Mouse (Mus musculus): ENCODE results near the gene Dnajc6.
A peak's percentile ranks its signal among the peaks of the same experiment; 100 is the strongest.

The Dnajc6 gene

DNA sequence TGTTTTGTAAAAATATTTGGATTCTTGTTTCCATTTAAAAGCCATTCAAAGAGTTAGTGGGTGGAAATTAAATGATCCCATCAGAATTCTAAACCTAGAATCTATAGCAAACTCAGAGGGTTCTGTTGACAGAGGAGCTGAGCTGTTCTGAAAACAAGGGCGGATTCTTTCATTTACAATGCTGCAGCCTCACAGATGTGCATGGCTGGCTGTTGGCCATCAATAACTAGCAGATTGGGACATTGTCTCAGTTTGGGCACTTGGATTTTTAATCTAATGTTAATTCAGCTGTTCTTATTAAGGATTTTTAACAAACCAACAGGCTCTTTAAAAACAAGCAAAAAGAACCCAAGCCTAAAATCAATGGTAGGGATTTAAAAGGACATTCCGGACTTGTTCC lies 75.7 kb downstream of the Dnajc6 start:
- DNase-seq, result no peak

GRCm38 (mm10) chr4:101575307-101575706 lies 78.9 kb downstream of the Dnajc6 start:
- no peak for DNase-seq

GRCm38 (mm10) chr4:101578720-101579119 lies 82.3 kb downstream of the Dnajc6 start:
- peak; percentile 31 for DNase-seq

DNA sequence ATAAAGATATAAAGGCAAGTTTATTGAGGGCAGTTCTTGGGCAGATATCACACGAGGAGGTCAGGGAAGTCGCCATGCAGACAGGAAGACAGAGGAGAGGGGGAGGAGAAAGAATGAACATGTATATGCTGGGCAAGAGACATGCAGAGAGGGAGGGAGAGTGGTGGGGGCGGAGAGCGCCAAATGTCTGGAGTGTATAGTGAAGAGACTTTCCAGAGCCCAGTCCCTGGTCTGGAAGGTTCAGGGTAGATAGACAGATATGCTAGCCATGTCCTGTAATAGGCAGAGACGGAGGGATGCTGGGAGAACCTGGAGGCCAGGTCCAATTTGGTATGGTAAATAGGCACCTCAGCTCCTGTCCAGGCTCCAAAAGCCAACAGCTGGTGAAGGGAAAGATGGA lies 83.1 kb downstream of the Dnajc6 start:
- DNase-seq, result no peak

- no peak for DNase-seq
Observed at GRCm38 (mm10) chr4:101581156-101581555, 84.7 kb downstream of the Dnajc6 start.

DNA sequence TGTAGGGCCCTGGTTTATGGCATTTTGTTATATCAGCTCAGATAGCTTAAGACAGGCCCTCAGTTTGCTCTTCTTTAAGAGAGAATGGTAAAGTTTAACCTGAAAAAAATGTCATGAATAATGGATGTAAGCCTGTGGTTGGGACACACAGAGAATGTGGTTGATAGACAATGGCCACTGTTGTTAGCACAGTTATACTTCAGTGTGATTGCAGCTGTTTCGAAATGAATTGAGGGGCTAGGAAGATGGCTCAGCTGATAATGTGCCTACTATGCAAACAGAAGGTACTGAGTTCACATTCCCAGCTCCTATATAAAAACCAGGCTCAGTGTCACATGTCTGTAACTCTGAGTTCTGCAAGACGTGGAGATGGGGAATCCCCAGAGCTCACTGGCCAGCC lies 86.4 kb downstream of the Dnajc6 start:
- no peak for DNase-seq

- no peak for DNase-seq
Observed at GRCm38 (mm10) chr4:101584524-101585454, 88.3 kb downstream of the Dnajc6 start.

DNA sequence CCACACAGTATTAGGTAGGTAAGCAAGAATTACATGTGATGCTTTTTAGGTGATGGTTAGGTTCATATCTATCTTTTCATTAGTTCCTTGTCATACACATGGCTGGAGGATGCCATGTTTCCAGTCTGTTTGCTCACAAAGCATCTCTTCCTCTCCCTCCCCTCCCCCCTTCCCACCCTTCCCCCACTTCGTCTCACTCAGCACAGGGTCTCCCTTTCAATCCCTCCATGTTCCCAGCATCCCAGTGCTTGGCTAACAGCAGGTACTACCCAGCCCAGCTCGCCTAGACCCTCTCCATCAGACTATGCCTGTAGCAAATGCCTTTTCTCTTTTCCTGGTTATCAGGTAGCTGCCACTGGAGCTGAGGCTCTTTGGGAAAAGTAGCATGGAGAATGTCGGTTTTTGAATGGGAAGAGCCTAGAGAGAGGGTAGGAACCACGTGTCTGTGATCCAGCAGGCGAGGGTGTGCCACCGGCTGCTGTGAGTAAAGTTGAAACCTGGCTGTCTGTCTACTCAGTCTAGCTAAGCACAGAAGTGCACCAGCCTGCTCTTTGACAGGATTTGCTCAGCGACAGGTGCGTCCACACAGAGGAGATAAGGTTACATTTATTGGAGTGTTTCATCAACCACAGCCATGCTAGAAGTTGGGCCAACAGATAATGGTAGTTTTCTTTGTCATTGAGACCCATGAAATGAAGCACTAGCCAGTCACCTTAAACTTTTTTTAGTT lies 89.2 kb downstream of the Dnajc6 start:
- DNase-seq, result no peak

DNA sequence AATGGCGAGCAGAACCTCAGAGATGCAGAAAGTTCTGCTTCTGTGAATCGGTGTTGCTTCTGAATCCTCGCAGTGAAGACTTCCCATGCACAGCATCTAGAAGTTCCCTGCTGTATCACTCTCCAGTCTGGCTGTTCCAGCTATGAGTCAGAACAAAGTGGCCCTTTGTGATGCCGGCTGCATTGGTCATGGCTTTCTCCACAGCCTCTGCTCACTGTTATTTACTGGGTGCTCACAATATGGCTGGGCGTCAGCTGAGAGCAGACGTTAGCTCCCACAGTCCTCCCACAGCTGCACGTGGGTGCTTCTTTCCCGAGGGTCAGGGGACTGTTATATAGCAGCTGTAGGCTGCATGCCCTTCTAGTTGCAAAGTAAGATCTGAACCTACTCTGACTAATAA lies 92.5 kb downstream of the Dnajc6 start:
- DNase-seq, result no peak

DNA sequence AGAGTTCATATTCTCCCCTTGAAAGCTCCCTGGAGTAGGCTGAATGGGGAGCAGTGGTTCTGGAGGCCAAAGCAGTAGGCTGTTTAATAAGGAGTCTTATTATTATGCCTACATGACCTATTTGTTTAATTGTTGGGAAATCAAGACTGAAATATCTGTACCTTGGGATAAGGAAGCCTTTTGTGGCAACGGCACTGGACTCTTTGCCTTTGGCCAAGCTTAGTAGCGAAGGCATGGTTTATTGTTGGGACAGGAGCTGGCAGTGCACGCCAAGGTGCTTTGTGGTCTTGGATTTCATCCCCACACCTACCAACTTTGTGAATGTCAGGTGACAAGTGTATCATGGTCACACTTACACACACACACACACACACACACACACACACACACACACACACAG lies 93.3 kb downstream of the Dnajc6 start:
- no peak for DNase-seq

DNA sequence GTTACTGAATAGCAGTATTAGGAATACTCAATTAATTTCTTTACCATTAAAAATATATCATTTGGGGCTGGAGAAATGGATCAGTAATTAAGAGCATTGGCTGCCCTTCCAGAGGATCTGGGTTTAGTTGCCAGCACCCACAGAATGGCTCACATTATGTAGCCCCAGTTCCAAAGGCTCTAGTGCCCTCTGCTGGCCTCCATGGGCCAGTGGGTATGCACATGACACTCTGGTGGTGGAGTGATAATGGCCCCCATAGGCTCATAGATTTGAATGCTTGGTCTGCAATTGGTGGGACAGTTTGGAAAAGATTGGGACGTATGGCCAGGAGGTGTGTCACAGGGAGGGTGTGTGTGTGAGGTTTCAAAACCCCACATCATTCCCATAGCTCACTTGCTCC lies 95.0 kb downstream of the Dnajc6 start:
- DNase-seq, result no peak

DNA sequence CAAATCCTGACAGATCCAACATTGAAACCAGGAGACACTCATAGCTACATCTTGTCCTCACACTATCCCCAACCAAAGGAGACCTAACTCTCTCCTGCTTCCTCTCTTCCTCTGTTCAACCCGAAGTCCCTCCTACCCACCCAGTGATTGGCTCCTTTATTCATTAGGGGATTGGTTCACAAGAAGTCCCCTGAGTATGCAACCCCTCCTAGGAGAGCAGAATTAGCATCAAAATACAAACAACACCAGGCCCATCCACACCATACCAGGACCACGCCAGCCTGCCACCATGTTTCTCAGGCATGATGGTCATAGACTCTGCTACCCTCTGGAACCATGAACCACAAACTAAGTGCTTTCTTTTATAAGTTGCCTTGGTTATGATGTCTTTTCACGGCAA lies 96.0 kb downstream of the Dnajc6 start:
- DNase-seq, result no peak

GRCm38 (mm10) chr4:101601758-101602157 lies 105.3 kb downstream of the Dnajc6 start:
- DNase-seq, result peak; percentile 9

- no peak for DNase-seq
Observed at GRCm38 (mm10) chr4:101603635-101604034, 107.2 kb downstream of the Dnajc6 start.

- no peak for DNase-seq
Observed at GRCm38 (mm10) chr4:101616520-101616919, 120.1 kb downstream of the Dnajc6 start.

- no peak for DNase-seq
Observed at GRCm38 (mm10) chr4:101617742-101618141, 121.3 kb downstream of the Dnajc6 start.

- DNase-seq, result no peak
Observed at GRCm38 (mm10) chr4:101620206-101620605, 123.8 kb downstream of the Dnajc6 start.

GRCm38 (mm10) chr4:101621241-101621640 lies 124.8 kb downstream of the Dnajc6 start:
- DNase-seq, result no peak

DNA sequence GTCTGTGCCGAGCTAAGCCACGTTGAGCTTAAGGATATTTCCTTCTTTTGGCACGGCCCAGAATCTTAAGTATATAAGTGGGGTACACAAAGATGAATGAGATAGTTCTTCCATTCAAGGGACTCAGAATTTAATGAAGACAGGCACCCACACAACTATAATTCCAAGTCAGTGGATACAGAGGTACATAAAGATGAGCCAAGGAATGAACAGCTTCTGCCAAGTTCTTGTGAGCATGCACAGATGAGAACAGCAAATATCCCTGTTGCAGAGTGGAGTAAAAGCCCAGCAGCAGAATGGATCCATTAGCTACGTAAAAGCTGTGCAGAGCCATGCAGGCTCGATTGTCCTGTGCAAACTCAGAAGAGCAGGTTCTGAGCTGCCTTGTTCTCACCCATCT lies 128.8 kb downstream of the Dnajc6 start:
- no peak for DNase-seq

DNA sequence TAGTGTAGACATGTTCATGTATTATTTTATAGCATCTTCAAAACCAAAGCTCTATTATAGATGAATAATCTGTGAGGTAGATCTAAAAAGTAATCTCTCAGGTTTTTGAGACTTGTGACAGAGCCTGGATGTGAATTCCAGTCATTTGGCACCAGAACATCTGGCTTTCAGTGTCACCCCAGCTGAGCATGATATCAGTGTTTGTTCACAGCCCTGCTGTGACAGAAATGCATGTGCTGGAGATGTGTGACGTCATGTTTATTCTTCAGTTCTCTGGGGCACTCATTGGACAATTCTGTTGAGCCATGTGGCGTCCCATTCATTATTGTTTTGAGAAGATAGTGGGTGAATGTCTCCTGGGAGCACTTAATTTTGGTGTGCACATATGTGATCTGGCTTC lies 139.1 kb downstream of the Dnajc6 start:
- DNase-seq, result no peak

DNA sequence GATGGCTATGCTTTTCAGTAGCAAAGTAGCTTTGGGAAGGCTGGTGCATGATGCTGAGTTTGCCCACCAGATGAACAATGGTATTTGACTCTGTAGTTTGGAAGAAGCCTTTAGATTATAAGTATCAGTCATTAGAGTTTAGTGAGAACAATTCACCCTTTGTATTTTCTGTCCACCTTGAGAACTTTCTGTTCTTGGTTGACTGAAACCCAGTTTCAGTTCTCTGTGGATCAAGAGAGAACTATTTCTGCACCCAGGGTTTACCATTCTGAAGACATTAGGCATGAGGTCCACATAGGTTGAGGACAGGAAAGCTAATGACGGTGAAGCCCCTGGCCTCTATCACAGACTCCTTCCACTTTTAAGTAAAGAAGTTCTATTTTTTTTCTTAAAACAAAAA lies 141.0 kb downstream of the Dnajc6 start:
- no peak for DNase-seq

GRCm38 (mm10) chr4:101640631-101641030 lies 144.2 kb downstream of the Dnajc6 start:
- no peak for DNase-seq

DNA sequence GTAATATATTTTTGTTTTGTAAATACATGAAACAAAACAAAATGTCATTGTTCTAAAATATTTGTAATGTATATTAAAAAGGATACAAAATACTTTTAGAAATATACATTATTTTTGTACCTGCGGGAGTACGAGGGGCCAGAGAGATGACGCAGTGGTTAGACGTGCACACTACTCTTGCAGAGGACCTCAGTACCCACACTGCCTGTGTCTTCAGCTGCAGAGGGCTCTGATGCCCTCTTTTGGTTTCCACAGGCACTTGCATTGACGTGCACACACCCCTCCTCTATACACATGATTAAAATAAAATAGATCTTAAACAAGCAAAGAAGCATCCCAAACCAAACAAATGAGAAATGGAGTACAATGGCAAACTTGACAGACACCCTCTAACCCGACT lies 146.3 kb downstream of the Dnajc6 start:
- no peak for DNase-seq

DNA sequence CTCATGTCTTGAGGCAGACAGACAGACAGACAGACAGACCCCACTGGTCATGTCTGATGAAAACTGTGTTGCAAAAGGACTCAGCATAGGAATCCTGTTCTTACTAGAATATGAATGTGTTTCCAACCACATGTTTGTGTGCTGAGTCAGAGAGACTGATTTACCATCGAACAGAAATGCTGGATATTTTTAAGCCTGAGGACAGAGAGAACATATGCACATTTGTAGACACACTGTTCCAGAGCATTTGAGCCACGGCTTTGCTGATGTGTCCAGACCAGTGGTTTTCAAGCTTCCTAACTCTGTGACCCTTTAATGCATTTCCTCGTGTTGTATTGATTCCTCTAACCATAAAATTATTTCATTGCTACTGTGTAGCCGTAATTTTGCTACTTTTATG lies 146.8 kb downstream of the Dnajc6 start:
- no peak for DNase-seq

Measured in kidney, adult 18-20 months (tissue).